Mouse (Mus musculus) lung, postnatal 25 days (tissue): ENCODE measurements around the gene Adam8.

Experiments used
- DNase-seq: peaks from one replicate; pipeline ENCODE4 v3.0.0; 2022; ENCODE audit warnings: low spot score

The Adam8 gene

DNA sequence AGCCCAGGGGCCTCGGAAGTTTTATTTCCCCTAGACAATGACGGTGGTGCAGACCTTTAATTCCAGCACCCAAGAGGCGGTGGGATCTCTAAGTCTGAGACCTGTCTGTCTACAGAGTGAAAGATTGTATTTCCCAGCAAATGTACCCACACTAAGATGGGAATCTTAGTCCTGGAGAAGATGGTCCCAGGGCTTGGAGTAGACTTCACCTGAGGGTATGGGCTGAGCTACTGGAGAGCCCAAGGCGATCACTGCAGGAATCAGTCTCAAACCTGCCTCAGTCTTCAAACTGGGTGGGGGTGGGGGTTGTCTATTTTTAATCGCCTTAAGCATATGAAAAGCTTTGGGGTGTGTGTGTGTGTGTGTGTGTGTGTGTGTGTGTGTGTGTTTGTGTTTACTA, 46.3 kb downstream of the Adam8 start:
- no peak for DNase-seq

DNA sequence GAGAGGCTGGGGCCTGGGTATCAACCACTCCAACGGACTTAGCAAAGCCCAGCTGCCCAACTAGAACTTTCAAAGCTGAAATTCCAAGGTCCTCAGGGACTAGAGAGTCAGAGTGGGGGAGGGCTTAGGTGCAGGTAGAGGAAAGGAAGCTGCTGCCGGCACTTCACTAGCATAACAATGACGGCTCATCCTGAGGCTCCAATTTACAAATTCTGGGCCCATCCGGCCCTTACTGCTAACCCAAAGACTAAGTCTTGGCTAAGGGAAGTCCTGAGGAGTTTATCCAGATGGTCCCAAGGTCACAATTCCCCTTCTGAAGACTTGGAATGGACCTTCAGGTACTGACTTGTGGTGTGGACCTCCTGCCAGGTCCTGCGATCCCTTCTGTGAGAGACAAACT, 46.8 kb downstream of the Adam8 start:
- no peak for DNase-seq

DNA sequence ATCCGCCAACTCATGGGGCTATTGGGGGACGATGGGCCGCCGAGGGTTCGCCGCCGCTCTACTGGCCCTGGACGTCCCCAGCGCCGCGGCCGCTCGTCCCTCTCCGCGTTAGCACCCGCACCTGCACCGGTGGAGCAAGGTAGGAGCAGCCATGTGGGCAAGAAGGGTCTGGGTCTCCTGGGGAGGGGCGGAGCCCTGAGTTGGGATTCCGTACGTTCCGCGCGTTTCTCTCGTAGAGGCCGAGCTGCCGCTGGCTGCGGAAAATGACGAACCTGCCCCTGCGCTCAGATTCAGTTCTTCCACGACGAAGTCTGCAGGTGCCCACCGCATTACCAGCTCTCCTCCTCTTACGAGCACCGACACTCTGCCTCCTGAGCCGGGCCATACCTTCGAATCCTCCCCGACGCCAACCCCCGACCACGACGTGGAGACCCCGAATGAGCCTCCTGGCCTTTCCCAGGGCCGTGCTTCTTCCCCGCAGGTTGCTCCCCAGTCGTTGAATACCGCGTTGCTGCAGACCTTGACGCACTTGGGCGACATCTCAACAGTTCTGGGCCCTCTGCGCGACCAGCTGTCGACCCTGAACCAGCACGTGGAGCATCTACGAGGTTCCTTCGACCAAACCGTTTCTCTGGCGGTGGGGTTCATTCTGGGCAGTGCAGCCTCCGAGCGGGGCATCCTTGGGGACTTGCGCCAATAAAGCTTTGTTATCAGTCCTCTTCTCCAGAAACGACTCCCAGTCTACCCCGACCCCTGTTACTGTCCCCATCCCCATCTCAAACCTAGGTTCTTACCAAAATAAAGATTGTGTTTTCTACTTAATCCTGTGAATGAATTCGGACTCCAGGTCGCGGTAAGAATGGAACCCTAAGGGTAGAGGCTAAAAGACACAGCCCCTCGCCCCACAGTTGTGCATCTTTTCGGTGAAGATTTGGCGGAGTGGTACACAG, 47.8 kb downstream of the Adam8 start:
- no peak for DNase-seq

DNA sequence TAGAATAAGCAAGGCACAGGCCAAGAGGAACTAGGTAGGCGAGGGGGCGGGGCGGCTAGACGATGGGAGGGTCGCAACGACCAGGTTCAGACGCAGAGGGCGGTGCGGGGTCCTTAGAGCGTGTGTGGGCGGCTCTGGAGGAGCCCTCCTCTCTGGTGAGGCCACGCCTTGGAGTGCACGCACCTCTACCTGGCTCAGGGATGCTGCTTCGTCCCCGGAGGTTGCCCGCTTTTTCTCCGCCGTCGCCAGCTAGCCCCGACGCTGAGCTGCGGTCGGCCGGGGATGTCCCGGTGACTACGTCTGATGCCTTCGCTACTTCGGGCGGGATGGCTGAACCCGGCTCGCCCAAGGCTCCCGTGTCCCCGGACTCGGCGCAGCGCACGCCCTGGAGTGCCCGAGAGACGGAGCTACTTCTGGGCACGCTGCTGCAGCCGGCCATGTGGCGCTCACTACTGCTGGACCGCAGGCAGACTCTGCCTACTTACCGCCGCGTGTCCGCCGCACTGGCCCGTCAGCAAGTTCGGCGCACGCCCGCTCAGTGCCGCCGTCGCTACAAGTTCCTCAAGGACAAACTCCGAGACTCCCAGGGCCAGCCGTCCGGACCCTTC, 48.6 kb downstream of the Adam8 start, which contains the start of gene Utf1:
Gene Utf1, plus strand, starts transcription at position 116 of the 608 bp plus-strand sequence.
- DNase-seq = no peak

DNA sequence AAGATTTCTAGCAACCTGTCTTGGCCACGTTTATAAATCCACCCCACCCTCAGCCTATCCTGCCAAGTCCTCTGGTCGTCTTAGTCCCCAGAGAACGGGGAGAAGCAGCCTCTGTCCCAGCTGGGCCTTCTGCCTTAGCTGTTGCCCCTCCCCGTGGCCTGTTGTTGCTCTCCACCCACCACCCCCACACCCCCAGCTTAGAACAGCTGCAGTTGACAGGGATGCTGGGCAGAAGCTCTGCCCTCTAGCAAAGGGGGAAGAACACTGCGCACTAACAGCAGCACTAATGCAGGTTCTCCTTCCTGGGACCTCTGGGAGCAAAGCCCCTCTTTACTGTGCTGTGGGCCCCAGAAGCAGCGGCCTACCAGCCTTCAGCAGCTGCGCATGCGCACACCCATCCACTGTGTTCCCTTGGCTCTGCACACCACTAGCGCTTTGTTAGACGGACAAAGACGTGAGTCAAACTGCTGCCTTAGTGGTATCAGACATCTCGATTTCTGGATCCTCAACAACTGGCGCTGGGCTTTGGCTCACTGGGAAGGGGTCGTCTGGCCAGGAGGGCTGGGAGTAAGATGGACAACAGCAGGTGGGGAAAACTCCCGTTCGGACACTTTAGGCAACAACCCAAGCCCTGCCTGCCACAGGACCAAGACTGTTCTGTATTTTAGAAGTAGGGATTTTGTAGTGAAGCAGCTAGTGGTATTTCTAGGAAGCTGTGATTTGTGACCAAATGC, 51.7 kb downstream of the Adam8 start:
- DNase-seq = no peak

DNA sequence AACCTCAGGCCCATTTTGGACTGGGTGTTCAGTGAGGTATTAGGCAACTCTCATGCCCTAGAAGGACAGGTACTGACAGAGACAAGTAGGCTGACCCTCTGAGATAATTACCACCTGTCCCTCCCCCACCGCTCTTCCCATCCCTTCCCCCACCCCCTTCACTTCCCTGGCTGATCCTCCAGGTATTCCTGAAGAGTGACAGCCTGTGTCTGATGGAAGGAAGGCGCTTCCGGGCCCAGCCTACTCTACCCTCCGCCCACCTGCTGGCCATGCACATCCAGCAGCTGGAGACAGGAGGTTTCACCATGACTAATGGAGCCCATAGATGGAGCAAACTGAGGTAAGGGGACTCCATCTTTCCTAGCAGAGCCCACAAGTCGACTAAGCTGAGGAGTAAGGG, 54.6 kb downstream of the Adam8 start:
- no peak for DNase-seq

DNA sequence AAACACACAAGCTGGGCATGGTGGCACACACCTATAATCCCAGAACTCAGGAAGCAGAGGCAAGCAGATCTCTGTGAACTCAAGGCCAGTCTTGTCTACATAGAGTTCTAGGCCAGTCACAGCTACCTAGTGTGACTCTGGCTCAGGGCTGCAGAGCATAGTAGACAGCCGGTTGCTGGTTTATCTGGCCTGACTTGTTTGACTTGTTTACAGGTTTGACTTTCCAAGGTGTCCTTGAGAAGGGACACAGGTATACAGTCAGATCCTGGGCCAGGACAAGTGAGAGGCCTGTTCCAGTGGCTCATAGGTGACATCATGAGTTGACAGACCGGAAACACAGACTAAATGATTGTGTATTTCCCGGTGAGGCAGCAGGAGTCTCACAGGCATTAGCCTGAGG, 55.2 kb downstream of the Adam8 start:
- no peak for DNase-seq

DNA sequence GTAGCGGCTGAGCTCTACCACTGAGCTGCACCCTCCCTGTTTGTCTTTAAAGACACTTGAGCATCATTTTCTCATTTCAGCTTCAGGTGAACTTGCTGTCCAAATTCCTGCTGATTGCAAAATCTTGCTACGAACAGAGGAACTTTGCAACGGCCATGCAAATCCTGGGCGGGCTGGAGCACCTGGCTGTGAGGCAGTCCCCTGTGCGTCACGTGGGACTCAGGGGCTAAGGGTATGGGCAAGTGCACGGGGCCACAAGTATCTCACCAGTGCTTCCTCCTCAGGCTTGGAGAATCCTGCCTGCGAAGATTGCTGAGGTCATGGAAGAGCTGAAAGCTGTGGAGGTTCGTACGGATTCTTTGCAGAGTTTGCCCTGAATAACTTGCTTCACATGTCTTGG, 55.7 kb downstream of the Adam8 start:
- no peak for DNase-seq

DNA sequence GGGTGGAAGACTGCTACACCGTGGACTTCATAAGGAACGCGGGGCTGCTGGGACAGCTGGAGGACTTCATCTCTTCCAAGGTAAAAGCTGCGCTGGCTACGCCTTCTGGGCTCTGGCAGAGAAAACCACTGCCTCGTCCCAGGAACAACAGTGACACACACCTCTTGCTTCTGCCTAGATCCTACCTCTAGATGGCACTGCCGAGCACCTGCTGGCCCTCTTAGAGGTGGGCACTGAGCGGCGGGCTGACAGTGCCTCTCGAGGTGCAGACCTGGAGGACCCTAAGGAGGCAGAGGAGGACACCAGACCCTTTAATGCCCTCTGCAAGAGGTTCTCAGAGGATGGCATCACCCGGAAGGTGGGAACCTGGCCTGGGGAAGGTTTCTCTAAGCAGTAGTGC, 61.6 kb downstream of the Adam8 start:
- peak; percentile 5 for DNase-seq
